Mouse (Mus musculus): ENCODE results near the gene Zdhhc14.

Zdhhc14 gene

GRCm38 (mm10) chr17:5491801-5492745 is at the start of gene Zdhhc14:
Gene Zdhhc14 (plus strand): TSS chr17:5492557.
- peak; percentile 87 to 88 for DNase-seq (ENCODE audit: low spot score in 2 of 2)

GRCm38 (mm10) chr17:5443260-5443659 is 49.1 kb upstream of the Zdhhc14 start:
- DNase-seq (ENCODE audit: low spot score in 2 of 2), result no peak

DNA sequence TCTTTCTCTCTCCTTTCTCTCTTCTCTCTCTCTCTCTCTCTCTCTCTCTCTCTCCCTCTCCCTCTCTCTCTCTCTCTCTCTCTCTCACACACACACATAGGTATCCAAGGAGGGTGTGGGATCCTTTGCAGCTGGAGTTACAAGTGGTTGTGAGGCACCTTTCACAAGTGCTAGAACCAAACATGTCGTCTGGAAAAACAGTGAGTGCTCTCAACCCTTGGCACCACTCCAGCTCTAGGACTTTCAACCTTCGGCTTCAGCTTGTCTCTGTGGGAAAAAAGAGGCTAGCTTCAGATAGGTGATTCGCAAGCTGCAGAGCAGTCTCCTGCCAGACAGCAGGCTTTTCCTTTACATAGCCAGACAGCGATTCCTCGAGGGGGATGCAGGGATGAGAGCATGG is 48.6 kb upstream of the Zdhhc14 start:
- DNase-seq (ENCODE audit: low spot score in 2 of 2), result no peak

DNA sequence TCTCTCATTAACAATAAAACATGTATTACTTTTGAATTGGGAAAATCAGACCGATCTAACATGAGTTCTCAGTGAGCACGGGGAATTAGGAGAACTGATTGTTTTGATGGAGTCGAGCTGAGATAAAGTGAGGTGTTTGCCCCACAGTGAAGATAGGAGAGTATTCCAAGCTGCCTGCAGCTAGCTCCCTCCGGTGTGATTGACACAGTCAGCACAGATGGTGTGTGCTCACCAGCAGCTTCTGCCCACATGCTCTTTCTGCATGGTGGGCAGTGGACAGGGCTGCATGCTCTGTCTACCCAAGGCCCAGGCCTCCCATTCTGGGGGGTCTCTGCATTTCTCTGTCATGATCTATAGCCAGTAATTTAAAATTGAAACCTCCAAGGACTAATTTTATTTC is 38.7 kb upstream of the Zdhhc14 start:
- no peak for DNase-seq (ENCODE audit: low spot score in 2 of 2)

- no peak for DNase-seq (ENCODE audit: low spot score in 2 of 2)
Observed at GRCm38 (mm10) chr17:5463912-5464311, 28.4 kb upstream of the Zdhhc14 start.

GRCm38 (mm10) chr17:5466736-5467135 is 25.6 kb upstream of the Zdhhc14 start:
- DNase-seq (ENCODE audit: low spot score in 2 of 2), result no peak

- no peak for DNase-seq (ENCODE audit: low spot score in 2 of 2)
Observed at GRCm38 (mm10) chr17:5467177-5467576, 25.2 kb upstream of the Zdhhc14 start.

DNA sequence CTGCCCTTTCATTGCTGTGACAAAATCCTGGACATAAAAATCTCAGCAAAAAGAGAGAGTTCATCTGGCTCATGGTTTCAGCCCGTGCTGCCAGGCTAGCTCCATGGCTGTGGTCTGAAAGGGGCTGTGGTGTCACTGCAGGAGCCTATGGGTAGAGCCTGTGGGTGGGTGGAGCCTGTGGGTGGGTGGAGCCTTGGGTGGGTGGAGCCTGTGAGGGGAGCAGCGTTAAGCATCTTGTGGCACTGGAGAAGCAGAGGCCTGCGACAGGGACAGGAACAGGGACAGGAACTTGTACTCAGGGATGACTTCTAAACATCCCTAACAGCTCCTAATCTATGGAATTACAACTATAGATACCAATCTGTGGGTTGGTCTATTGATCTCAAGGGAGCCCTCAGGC is 20.1 kb upstream of the Zdhhc14 start:
- no peak for DNase-seq (ENCODE audit: low spot score in 2 of 2)

DNA sequence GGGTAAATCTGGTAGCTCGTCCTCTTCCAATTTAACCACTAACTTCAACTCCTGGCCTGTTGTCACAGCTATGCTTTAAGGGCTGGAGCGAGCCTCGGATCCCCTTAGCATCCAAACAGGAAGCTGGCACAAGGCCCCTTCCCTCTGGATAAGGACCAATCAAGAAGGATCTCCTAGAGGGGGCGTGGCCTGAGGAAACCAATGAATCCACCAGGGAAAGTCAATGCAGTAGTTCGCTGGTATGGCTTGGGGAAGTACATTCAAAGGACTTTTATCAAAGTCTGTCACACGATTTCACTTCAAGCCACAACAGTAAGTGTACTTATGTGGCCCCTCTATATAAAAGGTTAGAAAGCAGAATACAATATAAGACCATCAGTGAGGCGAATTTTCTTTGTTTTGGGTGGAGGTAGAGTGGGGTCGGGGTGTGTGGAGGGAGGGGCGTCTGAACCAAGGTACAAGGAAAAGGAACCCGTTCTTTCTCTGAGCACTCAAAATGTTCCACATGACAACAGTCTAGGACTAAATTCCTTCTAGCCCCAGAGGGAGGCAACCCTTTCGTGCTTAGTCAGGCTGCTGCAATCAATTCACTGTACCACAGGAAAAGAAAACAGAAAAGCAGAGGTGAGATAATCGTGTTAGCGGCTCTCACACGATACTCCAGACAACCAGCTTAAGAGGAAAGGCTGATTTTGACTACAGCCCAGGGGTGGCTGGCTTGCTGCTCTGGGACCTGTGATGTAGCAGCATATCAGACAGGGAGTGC is 16.2 kb upstream of the Zdhhc14 start:
- DNase-seq (ENCODE audit: low spot score in 2 of 2), result no peak

DNA sequence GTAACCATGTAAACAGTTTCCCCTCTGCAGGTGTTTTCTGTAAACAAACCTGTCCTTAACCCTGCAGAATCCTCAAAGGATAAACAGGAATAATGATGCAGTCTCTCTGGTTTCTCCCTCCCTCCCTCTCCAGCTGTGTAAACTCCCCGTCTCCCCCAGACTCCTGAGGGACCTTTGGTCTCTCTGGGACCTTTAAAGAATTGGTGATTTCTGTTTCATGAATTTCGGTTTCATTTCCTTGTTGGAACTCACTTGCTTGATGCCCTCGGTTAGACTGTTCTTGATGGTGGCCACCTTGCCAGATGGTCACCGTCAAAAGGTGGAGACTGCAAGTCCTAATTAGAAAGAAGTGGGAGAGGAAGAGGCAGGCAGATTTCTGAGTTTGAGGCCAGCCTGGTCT is 8.9 kb upstream of the Zdhhc14 start:
- no peak for DNase-seq (ENCODE audit: low spot score in 2 of 2)

GRCm38 (mm10) chr17:5484663-5485062 is 7.7 kb upstream of the Zdhhc14 start:
- no peak for DNase-seq (ENCODE audit: low spot score in 2 of 2)

DNA sequence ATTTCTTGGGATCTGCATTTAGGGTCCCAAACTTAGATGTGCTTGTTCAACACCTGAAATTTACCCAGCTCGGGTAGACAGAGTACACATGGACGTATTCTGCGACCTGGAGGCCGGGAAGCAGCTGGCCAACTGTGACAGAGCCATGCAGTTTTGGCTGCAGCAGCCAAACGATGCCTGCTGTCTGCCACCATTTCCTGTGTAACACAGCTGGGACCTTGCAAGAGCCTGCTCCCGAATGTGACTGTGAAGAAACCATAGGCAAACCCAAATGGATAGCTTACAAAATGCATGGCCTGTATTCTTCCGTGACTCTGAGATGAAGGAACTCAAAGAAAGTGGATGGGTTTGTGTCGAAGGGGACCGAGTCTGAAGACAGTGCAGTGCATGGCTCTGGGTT is 4.2 kb upstream of the Zdhhc14 start:
- DNase-seq (ENCODE audit: low spot score in 2 of 2), result no peak

DNA sequence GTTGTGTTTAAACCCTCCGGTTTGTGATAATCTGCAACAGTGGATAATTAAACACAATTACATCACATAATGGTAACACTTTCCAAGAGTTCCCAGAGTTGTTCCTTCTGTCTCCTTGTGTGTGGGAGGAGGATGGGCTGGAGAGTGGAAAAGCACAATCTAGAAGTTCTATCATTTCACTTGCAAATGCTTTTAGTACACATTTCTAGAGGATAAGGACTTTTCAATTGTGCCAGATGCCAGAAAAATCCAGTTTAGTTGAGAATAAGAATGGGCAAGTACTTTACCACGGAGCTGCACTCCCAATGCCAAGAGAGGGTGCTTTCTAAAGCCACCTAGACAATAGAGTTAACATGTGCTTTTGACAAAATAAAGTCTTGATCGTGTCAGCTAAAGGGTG is 2.0 kb upstream of the Zdhhc14 start:
- no peak for DNase-seq (ENCODE audit: low spot score in 2 of 2)

DNA sequence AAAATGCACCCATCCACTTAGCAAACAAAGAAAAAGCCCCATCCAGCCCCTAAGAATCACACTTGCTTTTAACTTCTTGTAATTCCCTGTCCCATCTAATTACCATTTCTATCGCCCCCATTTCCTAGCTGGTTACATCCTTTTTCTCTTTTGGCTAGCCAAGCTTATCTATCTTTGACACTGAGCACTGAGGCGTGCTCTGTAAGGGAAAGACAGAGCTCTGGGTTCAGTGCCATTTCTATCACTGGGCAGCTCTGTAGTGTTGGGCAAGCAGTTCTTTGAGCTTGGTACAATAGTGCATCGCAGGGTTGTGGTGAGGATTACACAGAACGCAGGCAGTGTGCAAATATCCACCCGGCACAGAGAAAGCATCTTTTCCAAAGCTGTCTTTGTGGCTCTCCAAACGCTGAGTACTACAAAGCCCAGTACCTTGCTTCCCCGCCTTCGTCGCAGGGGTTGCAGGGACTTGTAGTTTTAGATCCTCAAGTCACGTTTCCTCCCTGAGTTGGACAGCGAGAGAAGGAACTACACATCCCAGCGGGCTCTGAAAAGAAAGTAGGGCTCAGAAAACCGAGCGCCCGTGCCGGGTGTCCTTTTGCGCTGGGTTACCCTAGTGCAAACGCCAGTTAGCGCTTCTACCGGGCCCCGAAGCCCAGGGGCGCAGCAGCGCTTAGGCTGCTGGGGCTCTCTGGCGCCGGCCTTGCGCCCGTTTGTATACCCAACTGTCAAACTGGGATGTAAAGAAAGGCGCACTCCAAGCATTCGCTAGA is 1.1 kb upstream of the Zdhhc14 start:
- peak; percentile 73 to 87 for DNase-seq (ENCODE audit: low spot score in 2 of 2)

- DNase-seq (ENCODE audit: low spot score in 2 of 2), result no peak
Observed at GRCm38 (mm10) chr17:5492746-5493160, 396 bp downstream of the Zdhhc14 start.

DNA sequence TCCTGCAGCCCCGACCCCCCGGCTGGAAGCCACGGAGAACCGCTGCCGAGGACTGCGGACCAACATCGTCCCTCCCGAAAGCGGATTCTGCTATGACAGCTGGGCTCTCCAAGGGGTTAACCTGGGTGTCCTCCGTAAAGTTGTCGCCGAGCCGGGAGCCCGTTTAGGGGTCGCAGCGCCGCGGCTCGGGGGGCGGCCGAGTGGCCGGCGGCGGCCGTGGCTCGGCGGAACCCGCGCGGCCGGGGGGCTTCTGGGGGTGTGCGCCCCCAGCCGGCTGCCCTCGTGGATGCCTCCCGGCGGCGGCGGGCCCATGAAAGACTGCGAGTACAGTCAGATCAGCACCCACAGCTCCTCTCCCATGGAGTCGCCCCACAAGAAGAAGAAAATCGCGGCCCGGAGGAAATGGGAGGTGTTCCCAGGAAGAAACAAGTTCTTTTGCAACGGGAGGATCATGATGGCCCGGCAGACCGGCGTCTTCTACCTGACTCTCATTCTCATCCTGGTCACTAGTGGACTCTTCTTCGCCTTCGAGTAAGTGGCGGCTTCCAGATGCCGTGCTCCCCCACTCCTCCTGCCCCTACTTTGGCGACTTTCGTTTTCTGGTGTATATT is 909 bp downstream of the Zdhhc14 start:
- DNase-seq (ENCODE audit: low spot score in 2 of 2), result peak; percentile 4 to 53

- DNase-seq (ENCODE audit: low spot score in 2 of 2), result no peak
Observed at GRCm38 (mm10) chr17:5493809-5494208, 1.5 kb downstream of the Zdhhc14 start.

GRCm38 (mm10) chr17:5494832-5495231 is 2.5 kb downstream of the Zdhhc14 start:
- DNase-seq (ENCODE audit: low spot score in 2 of 2), result no peak

DNA sequence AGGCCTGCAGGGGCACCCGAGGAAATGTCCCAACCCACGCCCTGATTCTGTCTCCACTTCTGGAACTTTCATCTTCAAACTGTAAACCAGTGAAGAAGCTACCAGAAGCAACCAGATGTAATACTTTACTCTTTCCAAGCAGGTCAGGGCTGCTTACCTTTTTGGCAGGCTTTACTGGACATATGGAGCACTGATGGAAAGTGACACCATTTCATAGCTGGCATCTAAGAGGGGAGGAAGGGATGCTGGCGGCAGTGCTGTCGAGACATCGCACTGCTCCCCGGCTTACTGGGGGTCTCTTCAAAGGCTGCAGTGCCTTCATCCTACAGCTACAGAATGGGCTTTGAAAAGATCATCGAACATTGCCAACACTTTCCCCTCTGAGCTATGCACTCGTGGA is 5.3 kb downstream of the Zdhhc14 start:
- DNase-seq (ENCODE audit: low spot score in 2 of 2), result no peak

- DNase-seq (ENCODE audit: low spot score in 2 of 2), result no peak
Observed at GRCm38 (mm10) chr17:5498996-5499395, 6.6 kb downstream of the Zdhhc14 start.

DNA sequence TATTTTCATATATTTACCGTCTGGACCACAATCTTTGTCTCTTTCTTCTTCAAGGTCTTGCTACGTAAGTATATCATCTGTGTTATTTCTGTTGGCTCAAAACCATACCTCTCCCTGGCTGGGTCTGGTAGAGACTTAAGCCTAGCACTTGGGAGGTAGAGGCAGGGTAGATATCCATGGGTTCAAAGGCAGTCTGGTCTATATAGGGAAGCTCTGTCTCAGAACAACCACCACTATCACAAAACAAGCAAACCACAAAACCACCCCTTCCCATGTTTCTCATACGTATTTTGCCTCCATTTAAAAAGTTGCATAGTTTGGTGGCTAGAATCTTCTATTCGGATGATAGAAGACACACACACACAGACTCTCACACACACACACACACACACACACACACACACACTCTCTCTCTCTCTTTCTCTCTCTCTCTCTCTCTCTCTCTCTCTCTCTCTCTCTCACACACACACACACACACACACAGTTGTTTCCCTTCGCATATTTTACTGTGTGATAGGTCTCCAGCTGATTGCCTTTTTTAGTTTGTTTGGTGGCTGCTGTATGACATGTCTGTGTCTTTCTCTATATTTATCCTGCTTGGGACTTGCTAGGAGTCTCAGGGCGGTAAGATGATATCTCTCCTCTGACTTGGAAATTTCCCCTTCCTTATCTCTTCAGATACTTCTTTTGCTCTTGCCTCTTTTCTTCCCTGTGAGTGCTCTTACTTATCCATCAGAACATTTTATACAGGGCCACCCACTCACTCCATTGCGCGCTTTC is 11.8 kb downstream of the Zdhhc14 start:
- no peak for DNase-seq (ENCODE audit: low spot score in 2 of 2)

All from urinary bladder, adult 18-20 months (tissue).